Mouse (Mus musculus): ENCODE measurements around the gene Col1a1.
"Not testable (repeated sequence)": the region's sequence is repeated elsewhere in the genome, so short reads cannot be mapped to it uniquely, and the experiment has no call there.

The Col1a1 gene

DNA sequence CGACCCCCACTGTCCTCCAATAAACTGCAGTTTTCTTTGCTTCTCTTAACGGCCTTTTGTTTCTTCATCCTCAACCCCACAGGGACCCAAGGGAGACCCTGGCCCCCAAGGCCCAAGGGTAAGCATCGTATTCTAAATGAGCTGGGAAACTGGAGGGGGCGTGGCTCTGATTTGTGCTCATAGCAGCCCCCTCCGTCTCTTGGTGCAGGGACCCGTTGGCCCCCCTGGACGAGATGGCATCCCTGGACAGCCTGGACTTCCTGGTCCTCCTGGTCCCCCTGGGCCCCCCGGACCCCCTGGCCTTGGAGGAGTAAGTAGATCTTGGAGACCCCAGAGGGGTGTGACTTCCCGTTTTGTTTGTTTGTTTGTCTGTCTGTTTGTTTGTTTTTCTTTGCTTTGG is 2.3 kb downstream of the Col1a1 start:
- no peak for DNase-seq

DNA sequence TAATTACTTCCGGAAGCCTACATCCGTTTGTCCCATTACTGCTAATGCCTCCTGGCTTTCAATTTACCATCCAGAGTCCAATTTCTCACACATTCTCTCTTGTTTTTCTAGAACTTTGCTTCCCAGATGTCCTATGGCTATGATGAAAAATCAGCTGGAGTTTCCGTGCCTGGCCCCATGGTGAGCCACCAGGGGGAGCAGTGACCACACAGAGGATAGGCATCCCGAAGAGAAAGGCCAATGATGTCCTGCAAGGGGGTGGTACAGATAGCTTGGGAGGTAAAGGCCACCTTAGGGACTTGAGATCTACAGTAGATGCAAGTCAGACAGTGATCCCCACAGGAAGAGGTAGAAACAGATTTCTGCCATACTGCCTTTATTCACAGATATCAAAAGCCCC is 3.3 kb downstream of the Col1a1 start:
- DNase-seq: peak; percentile 65

DNA sequence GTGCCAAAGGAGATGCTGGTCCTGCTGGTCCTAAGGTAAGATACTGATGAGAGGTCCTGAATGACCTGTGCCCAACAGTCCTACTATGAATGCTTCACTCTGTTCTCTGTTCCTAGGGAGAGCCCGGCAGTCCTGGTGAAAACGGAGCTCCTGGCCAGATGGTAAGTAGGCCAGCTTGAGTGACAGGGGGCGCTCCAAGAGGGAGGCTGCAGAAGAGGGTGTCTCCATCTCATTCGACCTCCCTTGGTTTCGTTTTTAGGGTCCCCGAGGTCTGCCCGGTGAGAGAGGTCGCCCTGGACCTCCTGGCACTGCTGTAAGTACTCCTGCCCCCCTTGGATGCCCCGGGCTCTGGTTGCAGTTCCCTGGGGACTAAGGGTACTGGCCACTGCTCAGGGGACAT is 5.1 kb downstream of the Col1a1 start:
- DNase-seq: no peak

DNA sequence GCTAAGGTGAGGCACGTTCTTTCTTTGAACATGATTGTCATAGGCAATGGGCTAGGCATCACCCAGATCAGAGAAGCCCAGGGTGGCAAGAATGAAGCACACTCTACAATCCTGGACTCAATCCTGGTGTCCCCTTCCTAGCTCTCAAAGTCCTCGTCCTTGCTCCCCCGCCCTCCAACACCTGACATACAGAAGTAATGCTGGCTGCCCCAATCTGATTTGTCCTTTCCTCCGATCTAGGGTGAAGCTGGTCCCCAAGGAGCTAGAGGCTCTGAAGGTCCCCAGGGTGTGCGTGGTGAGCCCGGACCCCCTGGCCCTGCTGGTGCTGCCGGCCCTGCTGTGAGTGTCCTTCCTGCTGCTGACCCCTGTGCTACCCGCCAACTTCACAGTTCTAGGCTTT is 5.8 kb downstream of the Col1a1 start:
- no peak for DNase-seq

DNA sequence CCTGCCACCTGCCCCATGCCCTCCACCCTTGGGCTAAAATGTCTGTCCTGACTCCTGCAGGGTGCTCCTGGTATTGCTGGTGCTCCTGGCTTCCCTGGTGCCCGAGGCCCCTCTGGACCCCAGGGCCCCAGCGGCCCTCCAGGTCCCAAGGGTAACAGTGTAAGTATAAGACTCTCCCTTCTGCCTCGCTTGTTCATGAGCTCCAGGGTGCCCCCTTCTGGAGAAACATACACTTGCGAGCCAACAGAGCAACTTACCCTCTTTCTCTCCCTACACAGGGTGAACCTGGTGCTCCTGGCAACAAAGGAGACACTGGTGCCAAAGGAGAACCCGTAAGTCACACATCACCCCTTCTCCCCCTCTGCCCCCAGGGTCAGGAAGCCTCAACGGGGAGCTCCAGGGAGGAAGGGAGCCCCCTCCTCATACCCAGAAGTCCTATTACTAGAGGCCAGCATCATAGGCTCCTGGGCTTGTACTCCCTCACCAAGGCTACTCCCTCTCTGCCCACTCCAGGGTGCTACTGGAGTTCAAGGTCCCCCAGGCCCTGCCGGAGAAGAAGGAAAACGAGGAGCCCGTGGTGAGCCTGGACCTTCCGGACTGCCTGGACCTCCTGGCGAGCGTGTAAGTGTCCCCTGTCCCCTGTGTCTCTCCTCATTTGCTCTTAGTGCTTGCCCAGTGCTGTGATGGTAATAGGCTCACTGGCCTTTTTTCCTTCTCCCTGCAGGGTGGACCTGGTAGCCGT is 6.4 kb downstream of the Col1a1 start:
- no peak for DNase-seq

DNA sequence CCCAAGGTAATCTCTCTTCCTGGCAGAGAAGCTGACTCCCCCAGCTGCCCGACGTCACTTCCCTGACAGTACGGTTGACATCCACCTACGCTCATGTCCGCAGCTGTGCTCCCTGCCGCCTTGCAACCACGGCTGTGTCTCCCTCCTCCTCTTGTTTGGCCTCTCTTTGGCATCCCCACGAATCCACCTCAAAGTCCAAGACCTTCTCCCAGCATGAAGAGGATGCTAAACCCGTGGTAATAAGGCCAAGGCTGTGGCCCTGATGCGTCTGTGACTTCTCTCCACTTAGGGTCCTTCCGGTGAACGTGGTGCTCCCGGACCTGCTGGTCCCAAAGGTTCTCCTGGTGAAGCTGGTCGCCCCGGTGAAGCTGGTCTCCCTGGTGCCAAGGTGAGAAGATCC is 7.0 kb downstream of the Col1a1 start:
- DNase-seq: no peak

DNA sequence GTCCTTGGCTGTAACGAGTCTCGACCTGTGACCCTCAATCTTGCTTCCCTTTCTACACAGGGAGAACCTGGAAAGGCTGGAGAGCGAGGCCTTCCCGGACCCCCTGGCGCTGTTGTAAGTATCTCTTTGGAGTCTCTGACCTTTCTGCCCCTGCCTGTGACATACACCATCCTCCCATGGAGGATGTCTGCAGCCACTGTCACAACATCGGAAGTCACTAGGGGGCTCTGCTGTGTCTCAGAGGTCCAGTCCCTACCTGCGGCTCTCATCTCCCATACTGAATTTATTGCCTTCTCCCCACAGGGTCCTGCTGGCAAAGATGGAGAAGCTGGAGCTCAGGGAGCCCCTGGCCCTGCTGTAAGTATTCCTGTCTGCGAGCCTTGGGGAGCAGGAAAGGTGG is 8.3 kb downstream of the Col1a1 start:
- no peak for DNase-seq

DNA sequence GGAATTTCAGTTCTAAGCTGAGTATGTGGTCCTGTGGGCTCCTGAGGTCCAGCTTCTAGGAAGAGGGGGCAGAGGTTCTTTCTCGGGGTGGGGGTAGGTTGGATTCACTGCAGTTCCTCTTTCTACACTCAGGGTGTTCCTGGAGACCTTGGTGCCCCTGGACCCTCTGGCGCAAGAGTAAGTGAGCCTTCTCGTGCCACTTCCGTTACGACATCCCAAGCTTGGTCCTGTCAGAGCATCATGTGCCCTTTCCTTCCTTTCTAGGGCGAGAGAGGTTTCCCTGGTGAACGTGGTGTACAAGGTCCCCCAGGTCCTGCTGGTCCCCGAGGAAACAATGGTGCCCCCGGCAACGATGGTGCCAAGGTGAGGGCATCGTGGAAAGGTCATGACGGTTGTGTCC is 9.2 kb downstream of the Col1a1 start:
- no peak for DNase-seq

DNA sequence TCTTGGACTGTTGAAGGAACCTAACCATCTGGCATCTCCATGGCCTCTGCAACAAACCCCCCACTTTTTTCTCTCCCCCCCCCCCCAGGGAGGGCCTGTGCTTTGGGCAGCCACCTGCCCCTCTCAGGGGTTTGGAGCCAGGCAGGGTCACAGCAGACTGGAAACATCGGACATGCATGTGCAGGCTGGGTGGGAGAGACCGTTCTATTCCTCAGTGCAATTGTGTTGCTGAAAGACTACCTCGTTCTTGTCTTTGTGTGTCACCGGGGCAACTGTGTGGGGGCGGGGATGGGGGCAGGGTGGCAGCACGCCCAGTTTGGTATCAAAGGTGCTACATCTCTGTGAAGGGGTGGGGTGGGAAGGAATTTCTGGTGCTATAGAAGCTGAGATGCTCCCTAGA is 16.1 kb downstream of the Col1a1 start:
- DNase-seq: no peak

DNA sequence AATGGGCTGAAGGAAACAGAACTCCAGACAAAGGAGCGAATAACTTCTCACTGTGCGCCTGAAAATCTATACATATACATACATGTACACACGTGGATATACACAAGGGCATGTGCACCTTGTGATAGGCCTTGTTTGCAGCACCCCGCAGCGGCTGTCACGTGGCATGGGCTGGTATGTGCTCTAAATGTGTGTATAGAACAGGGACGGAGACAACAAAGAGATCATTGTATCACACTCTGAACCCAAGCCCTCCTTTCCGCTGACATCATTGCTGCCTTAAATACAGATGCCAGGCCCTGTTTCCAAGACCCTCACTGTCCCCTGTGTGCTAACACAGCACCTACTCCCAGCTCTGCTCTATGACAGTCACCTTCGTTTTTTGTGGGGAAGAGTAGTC is 19.1 kb downstream of the Col1a1 start:
- no peak for DNase-seq

DNA sequence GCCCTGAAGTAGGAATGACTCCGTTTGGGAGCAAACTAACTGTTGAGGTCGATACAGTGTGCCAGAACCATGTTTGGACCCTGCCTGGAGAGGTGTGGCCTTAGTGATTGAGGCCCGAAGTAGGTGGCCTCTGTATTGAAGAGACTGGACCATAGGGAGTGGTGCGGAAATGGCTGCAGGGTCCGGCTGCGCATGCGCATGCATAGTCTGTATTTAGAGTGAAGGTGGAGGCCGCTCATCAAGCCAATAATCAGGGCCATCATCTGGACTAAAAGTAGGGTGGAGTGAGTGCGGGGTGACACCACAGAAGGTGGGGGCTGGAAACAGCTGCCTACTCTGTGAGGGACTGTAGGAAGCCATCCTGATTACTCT is 21.7 kb downstream of the Col1a1 start:
- no peak for DNase-seq

DNA sequence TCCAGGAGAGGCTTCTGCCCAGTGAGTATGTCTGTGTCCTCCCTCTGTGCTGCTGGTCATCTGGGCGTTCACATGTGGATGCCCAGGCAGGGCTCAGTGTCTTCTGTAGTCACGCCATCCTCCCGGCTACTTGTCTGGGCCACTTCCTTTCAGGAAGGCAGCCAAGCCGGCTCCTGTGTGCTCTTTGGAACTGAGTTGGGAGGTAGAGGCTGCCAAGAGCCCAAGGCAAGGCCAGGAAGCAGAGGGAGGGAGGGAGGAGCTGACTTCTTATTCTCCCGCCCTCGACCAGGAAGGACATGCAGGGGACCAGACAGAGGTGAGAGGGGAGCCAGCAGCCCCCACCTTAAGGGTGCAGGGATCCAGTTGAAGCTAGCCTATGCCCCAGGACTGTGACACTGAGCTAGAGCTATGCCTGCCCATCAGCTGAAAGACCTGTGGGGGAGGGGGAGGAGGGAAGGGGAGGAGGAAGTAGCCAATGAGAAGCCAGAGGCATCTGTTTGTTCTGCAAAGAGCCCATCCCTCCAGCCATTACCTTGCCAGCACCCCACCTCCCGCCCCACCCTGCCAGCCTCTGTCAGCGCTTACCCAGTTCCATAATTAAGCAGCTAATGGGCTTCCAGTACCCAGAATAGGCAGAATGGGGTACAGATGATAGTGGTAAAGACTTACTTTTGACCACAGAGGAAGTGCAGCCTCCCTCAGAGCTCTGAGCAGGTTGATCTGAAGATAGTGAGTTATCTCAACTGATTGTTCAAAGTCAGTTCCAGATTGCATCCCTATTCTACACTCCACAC is 22.2 kb downstream of the Col1a1 start:
- no peak for DNase-seq

DNA sequence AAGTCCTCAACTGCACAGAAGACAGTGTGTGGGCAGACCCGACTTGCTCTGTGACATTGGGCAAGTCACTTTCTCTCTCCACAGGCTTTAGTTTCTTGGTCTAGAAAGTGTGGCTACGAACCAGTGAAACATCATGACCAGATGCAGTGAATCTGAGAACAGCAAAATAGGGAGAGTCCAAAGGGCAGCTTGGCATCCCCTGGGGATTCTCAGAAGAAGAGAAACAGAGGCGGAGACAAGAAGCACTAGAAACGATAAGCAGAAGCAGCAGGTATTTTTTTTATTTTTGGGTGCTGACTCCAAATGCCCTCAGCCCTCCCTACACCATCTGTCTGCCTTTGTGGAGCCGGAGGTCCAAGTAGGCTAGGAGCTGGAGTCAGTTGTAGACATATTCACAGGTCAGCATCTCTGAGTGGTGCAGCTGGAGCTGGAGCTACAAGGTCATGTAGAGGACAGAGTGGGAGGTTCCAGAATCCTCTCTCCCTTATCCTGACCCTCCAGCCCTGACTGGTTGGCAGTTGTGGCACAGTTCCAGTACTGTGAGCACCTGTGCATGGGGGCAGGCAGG is 26.6 kb downstream of the Col1a1 start:
- no peak for DNase-seq

DNA sequence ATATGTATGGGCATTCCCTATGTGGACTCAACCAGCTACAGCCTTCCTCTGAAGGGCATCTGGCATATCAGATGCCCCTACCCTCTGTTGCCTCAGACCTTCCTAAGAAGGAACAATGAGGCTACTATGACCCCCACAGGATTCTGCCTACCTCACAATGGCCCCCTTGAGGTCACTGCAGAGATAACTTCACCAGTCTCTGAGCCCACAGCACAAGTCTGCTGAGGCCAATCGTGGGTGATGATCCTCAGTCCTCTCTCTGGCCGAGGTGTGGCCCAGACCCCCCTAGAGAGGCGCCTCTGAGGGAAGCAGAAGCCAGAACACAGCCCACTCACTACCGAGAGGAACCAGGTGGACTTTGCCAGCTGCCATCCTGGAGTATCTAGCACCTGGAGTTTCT is 31.4 kb downstream of the Col1a1 start, which contains the start of gene Hils1:
Gene Hils1 (plus strand): TSS at position 175 of the 400 bp plus-strand sequence.
- no peak for DNase-seq

DNA sequence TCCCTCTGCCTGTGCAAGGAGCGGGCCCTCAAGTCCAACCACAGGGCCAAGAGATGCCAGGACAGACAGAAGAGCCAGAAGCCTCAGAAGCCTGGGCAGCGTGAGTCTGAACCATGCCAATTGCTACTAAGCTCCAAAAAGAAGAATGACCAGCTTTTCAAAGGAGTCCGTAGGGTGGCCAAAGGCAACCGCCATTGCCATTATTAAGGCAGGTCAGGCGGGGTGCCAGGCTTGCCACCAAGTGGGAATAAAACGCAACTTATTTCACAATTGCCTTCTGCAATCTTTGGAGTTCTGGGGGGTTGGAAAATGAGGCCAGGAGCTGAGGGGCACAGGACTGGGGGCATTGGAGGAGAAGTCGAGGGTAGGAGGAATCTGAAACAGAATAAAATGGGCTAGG is 32.2 kb downstream of the Col1a1 start:
- DNase-seq: no peak

DNA sequence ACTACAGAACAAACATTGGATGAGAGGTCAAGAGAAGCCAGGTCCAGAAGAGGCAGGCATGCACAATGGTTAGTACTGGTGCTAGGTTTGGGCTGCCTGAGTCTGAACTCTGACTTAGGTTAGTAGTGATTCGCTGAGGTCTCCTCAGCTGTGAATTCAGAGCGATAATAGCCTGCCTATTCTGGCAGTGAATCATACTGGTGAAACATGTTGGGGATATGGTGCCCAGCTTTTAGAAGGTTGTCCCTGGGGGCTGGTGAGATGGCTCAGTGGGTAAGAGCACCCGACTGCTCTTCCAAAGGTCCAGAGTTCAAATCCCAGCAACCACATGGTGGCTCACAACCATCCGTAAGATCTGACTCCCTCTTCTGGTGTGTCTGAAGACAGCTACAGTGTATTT is 33.7 kb downstream of the Col1a1 start:
- not testable (repeated sequence) for DNase-seq

DNA sequence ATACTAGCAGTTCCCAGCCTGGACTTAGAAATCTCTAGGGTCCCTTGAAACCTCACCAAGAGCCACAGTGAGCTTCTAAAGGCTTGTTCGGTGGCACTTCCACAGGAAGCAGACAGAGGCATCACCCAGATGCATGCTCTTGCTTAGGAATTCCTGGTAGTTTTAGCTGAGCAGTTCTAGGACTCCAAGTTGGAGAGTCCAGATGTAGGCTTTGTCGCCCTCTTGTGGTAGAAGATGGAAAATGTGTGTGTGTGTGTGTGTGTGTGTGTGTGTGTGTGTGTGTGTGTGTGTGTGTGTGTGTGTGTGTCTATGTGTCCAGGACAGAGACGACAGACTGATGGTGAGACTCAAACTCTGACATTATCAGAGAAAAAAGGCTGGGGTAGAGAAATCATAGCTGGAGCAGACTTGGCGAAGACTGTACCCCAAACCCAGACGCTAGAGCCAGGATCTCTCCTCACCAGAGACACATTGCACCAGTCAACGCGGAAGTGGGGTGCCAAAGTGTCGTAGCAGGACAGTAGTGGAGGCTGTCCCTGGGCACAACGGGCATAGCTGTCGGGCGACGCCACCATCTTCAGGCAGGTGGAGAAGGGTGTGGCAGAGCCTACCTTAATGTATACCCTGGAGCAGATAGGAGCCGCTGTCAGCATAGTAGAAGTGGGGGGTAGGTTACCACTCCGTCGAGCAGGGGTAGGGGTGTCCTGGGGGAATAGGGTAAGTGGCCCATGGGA is 34.4 kb downstream of the Col1a1 start:
- no peak for DNase-seq

DNA sequence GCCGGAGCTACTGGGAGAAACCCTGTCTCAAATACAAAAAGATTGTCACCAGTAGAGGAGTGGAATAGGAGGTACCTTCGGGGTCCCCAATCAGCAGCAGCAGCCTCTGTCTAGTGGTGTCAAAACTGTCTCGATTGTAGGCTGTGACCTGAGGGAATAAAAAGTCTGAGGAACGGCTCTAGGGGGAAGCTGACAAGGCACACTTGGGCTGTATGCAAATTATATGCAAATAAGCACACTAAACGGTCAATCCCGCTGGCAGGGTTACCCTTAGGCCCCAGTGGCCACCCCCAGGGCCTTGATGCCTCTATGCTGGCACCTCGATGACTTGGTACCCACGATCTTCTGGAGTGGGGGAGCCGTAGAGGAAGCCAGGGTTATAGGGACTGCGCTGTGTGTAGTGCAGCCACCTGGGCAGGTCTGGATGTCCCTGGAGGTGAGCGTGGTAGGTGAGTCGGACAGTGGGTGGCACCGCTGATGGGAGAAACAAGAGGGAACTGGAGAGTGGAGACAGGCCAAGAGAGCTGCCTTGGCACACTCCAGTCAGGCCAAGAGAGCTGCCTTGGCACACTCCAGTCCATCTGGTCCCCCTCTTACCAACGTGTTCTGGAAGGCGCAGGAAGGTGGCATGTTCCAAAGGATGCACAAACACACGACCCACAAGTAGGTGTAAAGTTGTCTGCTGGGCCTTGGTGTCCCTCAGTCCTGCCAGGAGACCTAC is 36.0 kb downstream of the Col1a1 start:
- no peak for DNase-seq

DNA sequence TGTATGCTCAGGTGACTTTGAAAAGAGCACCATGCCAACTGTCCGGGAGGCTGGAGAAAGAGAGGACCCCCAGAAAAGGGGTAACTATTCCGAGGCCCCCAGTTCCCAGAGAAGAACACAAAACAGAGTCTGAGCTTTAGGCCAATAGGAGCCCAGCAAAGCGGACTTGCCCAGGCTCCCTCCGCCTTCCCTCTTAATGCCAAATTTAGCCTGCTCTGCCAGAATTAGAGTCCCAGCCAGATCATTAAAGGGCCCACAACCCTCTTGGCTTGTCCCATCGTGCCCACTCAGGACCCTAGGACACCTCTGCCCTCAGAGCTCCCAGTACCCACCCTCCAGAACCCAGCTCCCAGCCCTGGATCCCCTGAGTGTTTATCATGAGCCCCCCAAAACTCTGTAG is 36.9 kb downstream of the Col1a1 start:
- no peak for DNase-seq

DNA sequence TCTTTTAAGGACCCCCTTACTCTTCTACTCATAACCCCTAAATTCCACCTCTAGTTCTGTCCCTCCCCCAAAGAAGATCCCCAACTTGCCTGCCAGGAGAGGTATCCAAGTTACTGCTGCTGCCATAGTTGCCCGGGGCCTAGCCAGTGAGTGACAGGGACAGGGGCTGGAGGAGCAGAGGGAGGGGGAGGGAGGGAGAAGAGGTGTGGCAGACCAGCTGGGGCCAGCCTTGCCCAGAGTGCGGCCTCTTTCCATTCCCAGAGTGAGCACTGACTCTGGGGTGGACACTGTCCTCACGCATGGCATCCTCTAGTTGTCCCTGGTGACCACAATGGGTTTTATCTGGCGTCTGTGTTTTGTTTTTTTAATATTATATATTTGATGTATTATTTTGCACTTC is 37.3 kb downstream of the Col1a1 start:
- DNase-seq: no peak

DNA sequence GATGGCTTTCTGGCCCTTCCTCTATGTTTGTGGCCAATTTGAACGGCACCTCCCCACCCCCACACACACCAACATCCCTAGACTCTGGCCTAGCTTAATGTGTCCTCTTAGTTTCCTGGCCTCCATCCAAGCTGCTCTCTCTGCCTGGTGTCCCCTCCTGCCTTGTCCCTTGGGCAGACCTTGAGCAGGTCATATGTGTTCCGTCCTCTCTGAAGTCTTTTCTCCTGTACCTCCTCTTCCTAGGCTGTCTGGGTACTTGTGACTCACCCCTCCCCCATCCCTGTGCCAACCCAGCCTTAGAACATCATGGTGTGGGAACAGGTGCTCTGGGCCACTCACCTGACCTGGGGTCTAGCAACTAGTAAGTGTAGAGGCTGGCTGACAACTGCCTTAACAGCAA is 38.9 kb downstream of the Col1a1 start:
- DNase-seq: no peak

DNA sequence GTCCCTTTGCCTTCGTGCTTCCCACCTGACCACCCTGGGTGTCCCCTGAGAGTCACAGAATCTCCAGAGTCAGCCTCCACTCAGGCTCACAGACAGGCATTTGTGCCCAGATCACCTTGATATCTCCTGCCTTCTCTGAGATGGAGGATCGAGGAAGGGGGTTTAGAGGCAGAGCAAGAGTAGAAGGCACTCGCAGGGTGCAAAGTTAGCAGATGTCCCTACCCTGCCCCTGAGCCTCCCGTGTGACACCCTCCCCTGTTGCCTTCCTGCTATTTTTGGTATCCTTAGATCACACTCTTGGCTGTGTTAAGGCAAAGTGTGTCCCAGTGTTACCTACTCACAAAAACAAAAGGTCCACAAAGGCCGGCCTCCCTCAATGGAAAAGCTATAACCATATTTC is 40.2 kb downstream of the Col1a1 start, which contains the start of gene Sgca:
Gene Sgca (minus strand): TSS at position 129 of the 400 bp plus-strand sequence.
- DNase-seq: no peak

All from cerebellum, adult 11 months (tissue).